Mouse (Mus musculus) ZHBTc4 (cell line): Measurements from ENCODE around the gene Gpr162.

Source experiments
- DNase-seq: peaks from one replicate; pipeline ENCODE4 v3.0.0-alpha.2; 2011; ENCODE audit warnings: low read depth, low spot score

The Gpr162 gene

DNA sequence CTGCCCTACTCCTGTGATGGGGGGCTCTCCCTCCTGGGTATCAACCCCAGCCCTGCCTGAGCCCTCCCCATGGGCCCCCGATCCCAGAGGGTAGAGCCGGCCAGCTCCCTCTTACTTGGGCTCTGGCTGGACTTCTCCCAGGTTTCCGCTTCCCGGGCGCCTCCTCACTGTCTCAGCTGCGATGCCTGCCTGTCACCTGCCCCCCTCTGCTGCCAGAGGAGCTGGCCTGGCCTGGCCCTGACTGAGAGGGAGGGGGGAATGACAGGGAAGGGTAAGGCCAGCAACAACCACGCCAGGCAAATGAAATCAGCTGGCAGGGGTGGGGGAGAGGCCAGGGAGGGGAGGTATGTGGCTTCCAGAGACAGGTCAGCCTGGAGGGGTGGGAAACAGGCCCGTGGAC, 24.0 kb downstream of the Gpr162 start:
- DNase-seq = no peak

DNA sequence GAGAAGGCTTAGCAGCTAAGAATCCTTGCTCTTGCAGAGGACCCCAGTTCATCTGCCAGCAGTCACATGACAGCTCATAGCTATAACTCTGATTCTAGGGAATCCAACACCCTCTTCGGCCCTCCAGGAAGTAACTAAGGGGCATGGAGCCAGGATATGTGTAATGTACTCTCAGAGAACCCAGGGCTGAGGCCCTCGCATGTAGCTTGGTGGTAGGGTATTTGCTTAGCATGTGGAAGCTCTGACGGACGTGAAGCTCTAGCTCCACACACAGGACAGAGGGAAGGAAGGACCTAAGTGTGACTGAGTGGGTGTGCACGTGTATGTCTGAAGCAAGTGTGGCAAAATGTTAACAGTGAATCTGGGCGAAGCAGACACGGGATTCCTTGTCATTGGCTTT, 27.4 kb downstream of the Gpr162 start:
- no peak for DNase-seq

DNA sequence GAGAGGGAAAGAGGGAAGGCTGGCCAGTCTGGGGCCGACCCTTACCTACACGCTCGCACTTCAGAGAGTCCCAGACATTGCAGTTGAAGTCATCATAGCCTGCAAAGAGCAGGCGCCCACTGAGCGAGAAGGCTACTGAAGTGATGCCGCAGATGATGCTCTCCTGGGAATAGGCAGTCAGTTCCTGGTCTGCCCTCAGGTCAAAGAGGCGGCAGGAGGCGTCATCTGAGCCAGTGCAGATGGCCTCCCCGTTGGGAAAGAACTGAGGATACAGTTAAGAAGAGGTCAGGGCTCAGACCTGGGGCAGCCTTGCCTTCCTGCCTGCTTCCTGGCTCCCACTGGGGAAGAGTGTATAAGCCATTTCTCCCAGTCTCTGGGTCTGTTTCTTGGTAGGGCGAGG, 28.3 kb downstream of the Gpr162 start:
- no peak for DNase-seq

DNA sequence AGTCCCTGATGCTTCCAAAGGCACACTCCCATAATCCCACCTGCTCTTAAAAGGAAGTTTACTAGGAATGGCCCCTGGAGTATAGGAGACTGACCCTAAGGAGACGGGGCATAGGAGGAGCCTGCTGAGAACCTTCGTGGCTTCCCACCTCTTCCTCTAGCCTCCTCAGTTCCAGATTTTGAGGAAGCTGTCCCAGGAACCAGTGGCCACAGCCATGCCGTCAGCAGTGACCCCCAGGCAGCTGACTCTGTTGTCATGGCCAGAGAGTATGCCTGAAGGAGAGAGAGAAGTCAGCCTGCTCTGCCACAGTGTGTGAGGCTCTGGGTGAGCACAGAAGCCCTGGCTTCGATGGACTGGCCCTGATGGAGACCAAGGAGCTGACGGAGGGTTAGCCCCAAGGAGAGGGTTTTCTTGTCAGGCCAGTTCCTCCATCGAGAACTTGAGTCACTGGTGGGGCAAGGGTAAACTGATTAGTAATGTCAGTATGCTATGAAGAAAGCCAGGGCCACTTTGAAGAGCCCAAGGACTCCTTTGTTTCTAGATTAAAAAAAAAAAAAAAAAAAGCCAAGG, 29.2 kb downstream of the Gpr162 start:
- no peak for DNase-seq

DNA sequence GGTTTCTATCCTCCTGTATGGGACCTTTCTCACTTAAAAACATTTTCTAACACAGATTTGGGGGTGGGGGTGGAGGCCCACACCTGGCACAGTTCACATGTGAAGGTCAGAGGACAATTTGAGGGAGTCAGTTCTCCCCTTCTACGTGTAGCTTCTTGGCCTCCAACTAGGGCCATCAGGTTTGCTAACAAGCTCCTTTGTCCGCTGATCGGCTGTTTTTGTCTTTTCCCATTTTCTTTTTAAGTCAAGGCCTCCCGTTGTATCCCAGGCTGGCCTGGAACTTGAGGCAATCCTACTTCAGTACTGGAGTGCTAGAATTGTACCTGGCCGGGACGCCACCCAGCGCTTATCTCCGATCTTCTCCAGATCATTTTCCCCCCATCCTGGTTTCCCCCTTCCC, 32.1 kb downstream of the Gpr162 start:
- DNase-seq = peak; percentile 87

DNA sequence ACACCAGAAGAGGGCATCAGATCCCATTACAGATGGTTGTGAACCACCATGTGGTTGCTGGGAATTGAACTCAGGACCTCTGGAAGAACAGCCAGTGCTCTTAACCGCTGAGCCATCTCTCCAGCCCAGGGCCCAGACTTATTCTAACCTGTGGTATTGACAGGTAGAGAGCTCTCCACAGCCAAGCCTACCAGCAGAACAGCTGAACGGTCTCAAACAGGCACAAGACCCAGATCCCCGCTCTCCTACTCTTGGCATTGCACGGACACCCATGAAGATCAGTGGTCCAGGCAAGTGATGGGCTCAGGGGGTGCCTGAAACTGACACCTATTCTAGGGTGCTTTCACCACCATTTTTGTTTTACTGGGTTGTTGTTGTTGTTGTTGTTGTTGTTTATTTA, 32.6 kb downstream of the Gpr162 start:
- DNase-seq = peak; percentile 46

DNA sequence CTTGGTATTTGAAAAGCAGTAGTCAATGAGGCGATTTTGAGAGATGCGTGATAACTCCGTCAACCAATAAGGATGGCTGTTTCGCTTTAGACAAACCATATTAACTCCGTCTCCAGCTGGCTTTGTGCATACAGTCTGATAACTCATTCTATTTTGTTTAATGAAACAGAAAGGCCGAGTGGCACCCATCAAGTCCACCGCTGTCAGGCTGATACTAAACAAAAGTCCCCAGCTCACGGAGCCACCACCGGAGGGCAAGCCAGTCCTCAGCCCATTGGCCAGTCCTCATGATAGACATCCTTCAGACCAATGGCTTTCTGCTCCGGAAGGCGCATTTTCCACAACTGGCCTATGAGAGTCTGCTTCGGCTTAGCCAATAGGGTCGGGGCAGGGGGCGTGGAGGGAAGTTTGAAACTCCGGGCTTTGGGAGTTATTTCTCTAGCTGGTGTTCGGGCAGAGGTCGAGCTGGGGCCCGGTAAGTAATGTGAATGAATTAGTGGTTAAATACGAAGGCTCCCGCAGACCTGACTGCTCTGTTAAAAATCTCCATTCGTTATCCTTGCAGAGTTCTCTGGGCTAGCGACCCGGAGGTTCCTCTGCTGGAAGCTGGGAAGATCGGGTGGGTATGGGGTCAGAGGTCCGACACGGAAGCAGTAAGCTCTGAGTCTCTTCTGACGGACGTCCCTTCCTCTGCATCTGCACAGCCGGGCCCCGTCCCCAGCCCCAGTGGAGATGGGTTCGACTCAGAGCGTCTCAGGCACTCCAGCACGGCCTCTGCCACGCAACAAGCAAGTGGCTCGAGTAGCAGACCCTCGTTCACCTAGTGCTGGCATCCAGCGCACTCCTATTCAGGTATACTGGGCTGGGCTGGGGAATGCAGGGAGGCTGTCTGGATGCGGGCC, 33.7 kb downstream of the Gpr162 start:
- peak; percentile 98 for DNase-seq

DNA sequence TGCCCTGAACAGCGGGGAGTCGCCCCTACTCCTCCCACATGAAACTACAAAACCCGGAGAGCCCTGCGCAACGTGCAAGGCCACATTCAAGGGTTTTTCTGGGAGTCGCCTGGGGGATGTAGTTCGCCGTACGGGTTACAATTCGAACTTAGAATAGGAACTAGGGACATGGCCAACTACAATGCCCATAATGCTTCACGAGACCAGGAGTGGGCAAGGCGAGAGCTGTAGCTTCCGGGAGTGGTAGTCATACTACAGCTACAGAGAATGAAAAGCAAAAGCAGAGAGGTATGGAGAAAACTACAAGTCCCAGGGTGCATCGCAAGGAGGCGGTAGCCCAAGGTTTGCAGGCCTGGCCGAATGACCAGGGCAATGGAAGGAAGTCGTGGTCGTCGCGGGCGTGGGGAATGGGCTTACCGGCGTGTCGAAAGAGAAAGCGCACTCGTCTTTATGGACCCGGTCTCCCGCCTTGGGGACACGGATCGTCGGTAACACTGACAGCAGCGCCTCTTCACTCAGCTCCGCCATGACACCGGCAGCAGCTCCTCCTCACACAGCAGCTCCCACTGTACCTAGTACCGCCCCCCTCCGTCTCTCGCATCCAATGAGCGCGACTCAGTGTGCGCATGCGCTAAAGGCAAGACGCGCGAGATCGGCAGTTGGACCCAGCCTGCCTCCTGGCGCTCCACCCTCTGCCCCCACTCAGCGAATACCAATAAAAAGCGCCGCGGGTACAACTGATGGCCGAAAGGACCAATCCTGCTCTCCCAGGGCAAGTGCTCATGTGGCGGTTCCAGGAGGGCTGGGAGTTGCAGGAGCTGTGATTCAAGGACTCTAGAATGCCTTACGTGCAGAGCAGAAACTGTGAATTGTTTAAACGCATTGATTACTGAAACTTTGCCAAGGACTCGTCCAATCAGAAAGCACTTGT, 34.6 kb downstream of the Gpr162 start, which contains the start of the genes Usp5 and Cdca3:
Usp5 (minus strand) TSS at position 617 of the 931 bp plus-strand sequence.
Cdca3 (plus strand) TSS at position 680 of the 931 bp plus-strand sequence.
- peak; percentile 100 for DNase-seq

DNA sequence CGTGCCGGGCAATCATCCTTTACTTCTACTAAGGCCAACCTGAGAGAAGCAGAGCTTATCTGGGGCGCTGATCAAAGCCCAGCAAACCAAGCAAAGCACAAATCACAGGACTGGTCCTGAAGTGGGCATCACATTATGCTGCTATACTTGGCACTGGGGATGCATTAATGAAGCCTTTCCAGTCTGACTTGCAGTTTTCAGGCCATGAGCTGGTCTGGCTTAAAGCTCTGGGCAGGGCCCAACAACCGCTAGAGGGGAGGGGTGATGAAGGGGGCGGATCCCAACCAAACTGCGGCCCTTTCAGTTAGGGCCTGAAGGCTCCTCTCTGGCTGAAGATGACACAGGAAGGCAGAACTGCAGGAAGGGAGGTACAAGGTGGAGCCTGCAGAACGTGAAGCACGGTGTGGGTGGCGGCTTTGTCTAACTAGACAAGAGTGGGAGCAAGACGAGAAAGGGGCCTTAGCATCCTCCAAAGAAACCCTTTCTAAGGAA, 35.6 kb downstream of the Gpr162 start:
- peak; percentile 90 for DNase-seq

DNA sequence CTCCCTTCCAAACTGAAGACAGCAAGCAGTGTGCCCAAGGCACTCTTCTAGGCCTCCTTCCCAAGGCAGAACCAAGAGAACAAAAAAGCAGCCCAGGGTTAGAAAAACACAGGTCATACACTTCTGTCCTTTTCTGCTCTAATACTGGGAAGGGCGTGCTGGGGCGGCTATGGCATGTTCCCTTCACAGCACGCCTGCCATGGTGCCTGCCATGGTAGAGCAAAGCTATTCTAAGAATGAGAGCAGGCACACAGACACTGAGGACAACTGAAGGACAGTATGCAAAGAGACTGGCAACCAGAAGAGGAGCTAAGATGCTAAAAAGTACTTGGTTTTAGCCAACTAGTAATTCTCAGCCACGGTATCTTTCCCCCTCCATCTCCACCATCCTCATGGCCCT, 41.7 kb downstream of the Gpr162 start:
- DNase-seq = no peak

DNA sequence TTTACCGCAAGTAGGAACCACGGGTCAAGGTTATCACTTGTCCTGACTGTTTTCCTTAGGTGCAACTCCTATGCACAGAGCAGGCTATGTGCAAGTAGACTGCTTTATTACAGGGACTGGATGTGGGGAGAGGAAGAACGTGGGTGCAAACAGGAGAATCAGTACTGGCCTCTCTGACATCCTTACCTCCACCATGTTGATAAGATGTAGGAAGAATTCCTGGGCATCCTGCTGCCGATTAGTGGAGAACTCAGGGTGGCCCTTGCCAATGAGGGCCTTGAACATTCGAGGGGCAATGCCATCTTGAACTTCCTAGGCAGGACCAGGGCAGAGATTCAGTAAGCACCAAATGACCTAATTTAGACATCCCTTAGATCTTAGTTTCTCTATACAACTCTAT, 42.9 kb downstream of the Gpr162 start:
- DNase-seq = no peak

DNA sequence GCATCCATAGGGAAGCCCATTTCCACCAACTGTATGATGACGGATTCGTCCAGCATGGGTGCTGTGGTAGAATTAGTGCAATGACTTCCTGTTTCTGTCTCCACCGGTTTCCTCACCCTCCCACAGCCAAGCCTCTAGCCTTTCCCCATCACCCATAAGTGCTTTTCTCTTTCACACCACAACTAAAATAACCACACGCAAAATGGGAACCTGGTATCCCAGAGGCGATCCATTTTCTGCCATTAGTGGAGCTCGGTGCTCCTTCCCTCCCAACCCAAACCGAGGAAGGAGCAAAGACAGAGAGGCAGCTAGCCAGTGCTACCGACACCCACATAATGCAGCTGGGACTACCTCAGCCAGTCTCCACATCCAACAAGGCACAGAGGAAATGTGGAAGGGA, 45.8 kb downstream of the Gpr162 start:
- DNase-seq = no peak

DNA sequence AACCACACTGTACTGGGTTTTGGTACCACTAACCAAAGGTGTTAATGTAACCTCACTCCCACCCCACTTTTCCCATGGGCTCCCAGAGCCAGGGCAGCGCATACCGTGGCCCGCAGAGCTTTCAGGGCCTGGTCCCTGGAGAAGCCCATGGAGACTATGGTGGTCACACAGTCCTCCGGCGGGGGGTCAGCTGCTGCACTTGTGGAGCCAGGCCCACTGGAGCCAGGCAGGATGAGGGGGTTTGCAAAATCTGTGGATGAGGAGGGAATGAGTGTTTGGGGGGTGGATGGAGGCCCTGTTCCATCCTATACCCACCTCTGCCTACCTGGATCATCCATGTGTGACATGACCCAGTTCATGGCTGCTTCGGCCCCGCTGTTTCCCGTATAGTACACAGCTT, 46.2 kb downstream of the Gpr162 start:
- no peak for DNase-seq

DNA sequence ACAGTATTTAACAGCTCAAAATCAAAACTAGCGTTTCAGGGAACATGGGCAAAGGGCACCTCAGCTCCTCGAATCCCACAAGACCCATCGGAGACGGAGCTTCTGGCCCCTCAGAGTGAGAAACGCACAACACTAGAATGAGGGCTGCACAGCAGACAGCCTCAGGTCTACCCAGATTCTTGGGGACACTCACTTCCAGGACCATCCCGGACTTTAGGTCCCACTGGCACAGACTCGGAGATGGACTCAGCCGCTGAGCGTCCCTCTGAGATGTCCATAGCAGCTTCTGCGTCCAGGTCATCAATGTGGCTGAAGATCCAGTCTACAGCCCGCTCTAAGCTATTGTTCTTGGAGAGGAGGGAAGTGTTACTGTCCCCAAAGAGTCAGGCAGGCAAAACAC, 46.7 kb downstream of the Gpr162 start:
- DNase-seq = no peak

DNA sequence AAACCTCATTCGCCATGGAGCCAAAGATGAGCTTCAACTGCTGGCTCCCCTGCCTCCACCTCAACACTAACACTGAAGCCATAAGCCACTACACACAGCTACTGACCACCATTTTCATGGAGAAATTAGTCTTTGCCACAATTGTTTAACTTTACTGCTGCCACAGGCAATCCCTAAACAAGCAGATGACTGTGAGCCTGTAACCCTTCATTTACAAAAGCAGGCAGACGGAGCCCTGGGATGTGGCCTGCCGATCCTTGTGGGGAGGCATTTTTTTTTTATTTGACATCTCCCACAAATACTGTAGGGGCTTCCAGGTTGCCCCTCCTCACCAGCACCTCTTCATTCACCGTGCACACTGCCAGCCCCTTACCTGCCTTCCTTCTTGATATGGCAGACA, 47.2 kb downstream of the Gpr162 start:
- no peak for DNase-seq

DNA sequence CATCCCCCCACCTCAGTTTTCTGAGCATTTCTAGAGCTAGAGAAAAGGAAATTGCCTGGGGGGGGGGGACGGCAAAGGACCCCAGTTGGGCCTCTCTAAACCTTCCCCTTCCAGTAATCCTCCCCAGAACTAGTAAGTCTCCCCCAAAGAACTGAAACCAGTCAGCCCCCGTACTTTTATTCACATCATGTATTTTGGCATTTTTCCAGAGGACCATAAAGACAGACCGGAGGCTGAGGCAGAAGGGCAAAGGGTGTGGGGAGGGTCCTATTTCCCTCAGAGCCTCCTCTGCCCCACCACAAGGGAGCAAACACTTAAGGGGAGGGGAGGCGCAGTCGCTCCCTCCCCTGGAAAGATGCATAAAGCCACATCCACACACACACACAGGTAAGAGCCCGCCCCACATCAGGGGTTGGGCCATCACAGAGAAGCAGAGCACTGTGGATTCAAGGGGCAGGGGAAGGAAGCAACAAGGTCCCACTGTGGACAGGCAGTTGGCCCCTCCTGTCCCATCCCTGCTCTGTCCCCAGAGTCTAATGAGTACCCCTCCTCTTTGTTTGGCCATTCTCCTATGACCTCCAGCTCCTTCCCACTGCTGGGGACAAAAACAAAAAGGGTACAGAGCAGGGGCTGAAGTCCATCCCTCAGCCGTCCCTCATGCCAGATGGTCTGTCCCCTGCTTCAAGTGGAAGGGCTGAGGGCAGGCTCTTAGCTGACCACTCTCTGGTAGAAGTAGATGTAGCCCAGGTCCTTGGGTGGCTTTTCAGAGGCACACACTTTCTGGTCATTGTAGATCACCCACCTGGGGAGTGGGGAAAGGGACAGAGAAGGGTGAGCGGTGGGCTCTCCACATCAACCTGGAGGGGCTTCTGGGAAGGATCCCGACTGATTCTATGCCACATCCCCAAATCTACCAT, 48.7 kb downstream of the Gpr162 start:
- no peak for DNase-seq

DNA sequence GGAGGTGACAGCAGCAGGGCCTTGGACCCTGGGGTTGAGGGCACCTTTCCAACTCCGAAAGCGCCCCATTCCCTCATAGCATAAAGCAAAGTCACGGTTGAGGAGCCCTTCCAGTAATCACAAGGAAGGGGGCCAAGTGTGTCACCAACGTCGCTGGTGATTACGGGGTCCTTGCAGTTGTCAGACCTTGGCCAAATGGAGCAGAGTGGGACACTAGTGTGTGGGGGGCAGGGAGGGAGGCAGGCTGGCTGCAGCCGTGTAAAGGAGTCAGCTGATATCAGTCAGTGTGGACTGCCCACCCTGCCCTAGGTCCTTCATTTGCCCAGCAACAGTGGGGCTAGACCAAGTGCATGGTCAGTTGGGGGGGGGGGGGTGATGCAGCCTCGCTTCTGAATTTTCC, 49.3 kb downstream of the Gpr162 start:
- peak; percentile 24 for DNase-seq

DNA sequence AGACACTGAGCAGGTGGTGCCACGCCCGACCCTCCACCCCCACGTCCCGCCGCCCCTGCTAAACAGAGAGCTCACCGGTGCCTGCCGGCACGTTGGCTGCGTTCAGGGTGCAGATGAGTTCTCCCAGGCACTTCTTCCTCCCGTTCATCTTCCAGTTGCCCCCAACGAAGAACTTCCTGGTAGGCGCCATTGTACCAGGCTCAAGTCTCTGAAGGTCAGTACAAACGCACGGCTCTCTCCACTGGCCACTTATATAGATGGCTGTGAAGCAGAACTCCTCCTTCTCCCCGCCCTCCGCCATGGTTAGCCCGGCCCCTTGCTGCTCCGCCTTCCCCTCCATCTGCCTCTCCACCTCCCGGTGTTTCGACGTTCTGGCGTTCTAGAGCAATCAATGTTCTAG, 49.9 kb downstream of the Gpr162 start, which contains the start of gene Tpi1:
Tpi1 (minus strand) TSS at position 364 of the 400 bp plus-strand sequence.
- DNase-seq = peak; percentile 93

DNA sequence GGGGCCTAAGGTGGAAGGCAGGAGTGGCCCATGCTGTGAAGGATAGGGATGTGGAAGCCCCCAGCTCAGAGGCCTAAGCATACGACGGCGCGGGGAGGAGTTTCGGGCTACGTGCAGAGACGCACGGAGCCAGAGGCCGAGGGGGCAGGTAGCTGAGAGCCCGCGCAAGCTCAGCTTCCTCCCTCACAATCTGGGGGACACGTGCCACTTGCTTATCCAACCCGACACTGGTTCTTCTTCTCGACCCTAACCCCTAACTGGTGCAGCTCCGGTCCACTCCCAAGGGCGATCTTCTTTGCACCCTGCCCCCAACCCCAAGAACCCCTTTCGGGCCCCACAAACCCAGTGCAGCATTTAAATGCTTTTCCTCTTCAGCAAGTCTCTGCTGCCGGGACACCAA, 50.3 kb downstream of the Gpr162 start:
- peak; percentile 76 for DNase-seq

DNA sequence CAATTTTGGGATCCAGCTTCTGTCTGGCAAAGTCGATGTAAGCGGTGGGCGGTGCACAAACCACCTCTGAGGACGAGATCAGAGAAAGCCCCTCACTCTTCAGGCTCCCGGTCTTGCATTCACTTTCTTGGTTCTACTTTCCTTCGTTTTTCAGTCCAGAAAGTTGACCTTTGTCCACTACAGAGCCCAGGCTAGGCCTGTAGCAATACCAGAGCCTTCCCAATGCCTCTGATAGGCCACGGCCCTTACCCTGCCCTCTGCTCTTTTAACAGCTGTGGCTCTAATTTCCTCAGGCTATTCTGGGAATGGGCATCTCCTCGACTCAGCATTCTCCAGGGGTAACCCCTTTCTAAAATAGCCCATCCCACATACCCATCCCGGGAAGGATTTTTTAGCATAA, 50.9 kb downstream of the Gpr162 start:
- DNase-seq = no peak
